Mouse (Mus musculus): ENCODE data around the gene Tfpt. TPM values are rescaled to one million over a fixed set of nuclear protein-coding genes. Genes with fewer than 3 reads are reported as not detected.

Tfpt gene
- polyA plus RNA-seq (2012): 3.1 and 3.3 TPM in 2 replicates

DNA sequence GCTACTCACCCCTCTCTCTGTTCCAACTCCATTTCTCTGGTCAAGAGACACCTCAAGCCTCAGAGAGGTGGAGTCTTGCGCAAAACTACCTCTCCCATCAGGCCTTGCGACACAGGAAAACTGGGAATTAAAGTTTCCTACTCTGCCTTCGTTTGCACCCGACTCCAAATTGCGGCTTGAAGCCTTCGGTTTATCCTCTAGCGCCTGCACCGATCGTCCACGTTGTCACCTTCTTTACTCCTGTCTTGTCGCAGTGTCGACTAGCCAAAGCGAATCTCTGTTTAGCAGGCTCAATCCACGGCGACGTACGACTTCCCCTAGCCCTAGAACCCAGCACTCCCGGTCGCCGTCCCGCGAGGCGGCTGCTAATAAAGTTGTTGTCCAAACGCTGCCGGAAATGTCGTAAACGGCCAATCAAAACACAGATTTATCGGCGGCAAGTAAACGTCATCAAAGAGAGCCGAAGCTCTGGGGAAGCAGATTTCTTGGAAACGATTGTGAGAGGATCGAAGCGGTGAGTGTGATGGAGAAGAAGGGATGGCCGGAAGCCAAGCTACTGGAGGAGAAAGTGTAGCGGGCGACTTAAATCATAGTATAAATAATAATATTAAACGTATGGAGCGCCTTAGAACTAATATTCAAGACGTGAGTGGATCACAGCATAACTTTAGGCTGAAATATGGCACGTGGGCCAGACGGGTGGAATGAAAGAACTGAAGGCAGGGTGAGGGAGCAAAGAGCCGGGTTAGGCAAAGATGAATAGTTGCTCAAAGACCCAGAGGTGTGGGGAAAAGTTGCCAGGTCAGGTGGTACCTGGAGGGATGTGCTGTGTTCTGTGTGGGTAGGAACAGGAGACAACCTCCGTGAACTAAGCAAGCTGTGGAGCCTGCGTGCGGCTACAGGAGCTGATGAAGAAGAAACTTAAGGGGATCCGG lies at the start of gene Tfpt, which contains the start of gene Prpf31:
Gene Tfpt, minus strand, starts transcription at position 387 of the 935 bp plus-strand sequence.
Gene Prpf31, plus strand, starts transcription at position 443 of the 935 bp plus-strand sequence.
- peaks cover 65% of the 10 kb centered on the region for H3K36me3 ChIP-seq (ENCODE audit: control insufficient read depth)
- H3K9me3 ChIP-seq (ENCODE audit: control insufficient read depth, low read length): no peaks in the 10 kb centered on the region
- H3K27me3 ChIP-seq (ENCODE audit: control insufficient read depth): no peaks in the 10 kb centered on the region
- TF ChIP-seq TAL1 (IDR thresholded peaks at IDR 0.05; ENCODE audit: low read length) (no peak), GATA1 (IDR thresholded peaks at IDR 0.05; ENCODE audit: low read length) (peak; percentile 49; the same call in 1 of the 2 replicates)
- H3K4me1 ChIP-seq (ENCODE audit: control insufficient read depth): peaks cover 32% of the 10 kb centered on the region
- H3K4me3 ChIP-seq (replicated peaks): peak within 1 kb of the TSS; percentile 77

DNA sequence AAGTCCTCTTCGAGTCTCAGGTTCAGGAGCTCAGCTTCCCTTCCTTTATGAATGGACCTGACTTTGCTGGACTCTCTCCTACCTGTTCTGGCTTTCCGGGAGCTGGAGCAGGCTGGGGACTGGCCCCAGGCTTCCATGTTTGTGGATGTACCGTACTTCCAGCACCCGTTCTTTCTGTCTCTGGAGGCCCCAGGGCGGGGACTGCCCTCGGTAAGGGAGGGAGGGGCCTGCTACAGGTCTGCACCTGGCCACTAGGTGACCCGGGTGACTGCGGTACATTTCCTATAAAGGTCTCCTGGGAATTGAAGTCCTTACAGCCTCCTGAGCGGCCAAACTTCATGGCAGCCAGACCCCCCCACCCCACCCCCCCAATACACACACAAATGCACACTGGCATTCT lies 47.6 kb upstream of the Tfpt start, which contains the start of gene Tmc4:
Gene Tmc4, minus strand, starts transcription at position 212 of the 400 bp plus-strand sequence.
- TF ChIP-seq GATA1 (IDR thresholded peaks at IDR 0.05; ENCODE audit: low read length) (no peak), TAL1 (IDR thresholded peaks at IDR 0.05; ENCODE audit: low read length) (no peak)
- H3K36me3 ChIP-seq (ENCODE audit: control insufficient read depth): no peaks in the 10 kb centered on the region; the same call in 1 of the 2 replicates

DNA sequence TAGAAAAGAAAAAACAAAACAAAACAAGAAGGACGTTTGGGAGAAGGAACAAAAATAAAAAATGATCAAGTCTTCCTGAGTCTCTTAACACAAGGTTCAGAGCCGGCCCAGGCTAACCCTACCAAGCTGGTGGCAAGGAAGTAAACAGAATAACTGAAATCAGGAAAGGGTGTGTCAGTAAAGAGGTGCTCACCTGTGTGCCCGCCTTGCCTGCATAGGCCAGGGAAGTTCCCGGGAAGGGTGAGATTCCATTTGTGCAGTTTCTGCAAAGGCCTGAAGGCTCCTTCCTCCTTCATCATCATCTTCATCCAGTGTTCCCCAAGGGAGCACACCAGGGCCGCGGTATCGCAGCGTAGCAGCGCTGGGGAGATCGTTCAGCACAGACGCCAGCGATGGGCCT lies 46.6 kb upstream of the Tfpt start:
- TF ChIP-seq GATA1 (IDR thresholded peaks at IDR 0.05; ENCODE audit: low read length) (no peak), TAL1 (IDR thresholded peaks at IDR 0.05; ENCODE audit: low read length) (no peak)
- Histone ChIP-seq H3K27me3 (ENCODE audit: control insufficient read depth) (no peaks in the 10 kb centered on the region), H3K9me3 (ENCODE audit: control insufficient read depth, low read length) (no peaks in the 10 kb centered on the region), H3K36me3 (ENCODE audit: control insufficient read depth) (no peaks in the 10 kb centered on the region; the same call in 1 of the 2 replicates), H3K4me1 (ENCODE audit: control insufficient read depth) (peaks cover 2% of the 10 kb centered on the region; the same call in 1 of the 2 replicates), H3K4me3 (replicated peaks) (no peak overlapping the region)

More for the DNA sequence above, 47.6 kb upstream of the Tfpt start, which contains the start of gene Tmc4:
- Histone ChIP-seq H3K4me1 (ENCODE audit: control insufficient read depth) (peaks cover 2% of the 10 kb centered on the region; the same call in 1 of the 2 replicates), H3K9me3 (ENCODE audit: control insufficient read depth, low read length) (no peaks in the 10 kb centered on the region), H3K4me3 (replicated peaks) (no peak within 1 kb of the TSS), H3K27me3 (ENCODE audit: control insufficient read depth) (no peaks in the 10 kb centered on the region)

DNA sequence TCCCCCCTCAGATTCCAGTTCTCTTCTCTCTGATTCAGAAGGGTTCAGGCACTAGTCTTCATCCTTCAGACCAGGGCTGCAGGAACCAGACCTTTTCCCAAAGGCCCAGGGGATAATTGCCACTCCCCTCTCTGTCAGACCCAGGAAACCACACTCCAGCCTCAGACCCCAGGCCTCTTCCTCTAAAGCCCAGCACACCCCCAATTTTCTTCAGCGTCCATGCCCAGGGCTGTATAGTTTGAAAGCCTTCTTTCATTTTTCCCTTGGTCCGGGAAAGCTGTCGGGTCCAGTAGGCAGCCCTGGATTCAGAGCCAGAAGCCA lies 45.5 kb upstream of the Tfpt start:
- TF ChIP-seq TAL1 (IDR thresholded peaks at IDR 0.05; ENCODE audit: low read length) (no peak), GATA1 (IDR thresholded peaks at IDR 0.05; ENCODE audit: low read length) (no peak)

DNA sequence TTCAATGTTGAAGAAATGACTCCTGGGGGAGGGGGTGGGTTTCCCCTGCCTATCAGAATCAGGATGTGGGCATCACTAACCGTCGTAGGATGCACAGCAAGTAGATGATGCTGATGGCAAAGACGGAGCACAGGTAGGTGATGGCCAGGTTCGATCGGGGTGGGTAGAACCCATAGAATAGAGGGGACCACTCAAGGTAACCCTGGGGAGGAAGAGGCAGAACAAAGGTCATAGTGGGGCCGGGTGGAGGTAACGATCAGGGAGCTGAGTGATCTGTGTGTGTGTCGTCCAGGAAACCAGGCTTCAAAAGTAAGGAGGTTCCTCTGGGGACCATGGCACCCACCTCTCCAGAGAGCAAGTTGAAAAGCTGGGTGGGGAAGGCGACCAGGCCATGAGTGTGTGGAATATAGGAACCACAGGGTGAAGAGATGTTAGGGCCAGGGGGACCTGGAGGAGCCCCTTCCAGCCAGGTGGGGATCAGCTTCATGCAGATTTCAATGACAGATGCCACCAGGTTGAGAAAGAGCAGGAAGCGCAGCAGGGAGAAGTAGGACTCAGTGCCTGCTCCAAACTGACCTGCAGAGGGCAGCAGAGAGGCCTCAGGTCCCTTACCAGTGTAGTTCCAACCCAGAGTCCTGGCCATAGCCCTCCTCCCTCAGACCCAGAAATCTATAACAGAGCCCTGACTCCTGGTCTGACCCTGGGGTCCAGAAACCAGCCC lies 44.9 kb upstream of the Tfpt start:
- Histone ChIP-seq H3K36me3 (ENCODE audit: control insufficient read depth) (no peaks in the 10 kb centered on the region; the same call in 1 of the 2 replicates), H3K4me1 (ENCODE audit: control insufficient read depth) (peaks cover 2% of the 10 kb centered on the region; the same call in 1 of the 2 replicates), H3K9me3 (ENCODE audit: control insufficient read depth, low read length) (no peaks in the 10 kb centered on the region), H3K27me3 (ENCODE audit: control insufficient read depth) (no peaks in the 10 kb centered on the region), H3K4me3 (replicated peaks) (no peak overlapping the region)
- TF ChIP-seq GATA1 (IDR thresholded peaks at IDR 0.05; ENCODE audit: low read length) (no peak), TAL1 (IDR thresholded peaks at IDR 0.05; ENCODE audit: low read length) (no peak)

More for the DNA sequence above, 45.5 kb upstream of the Tfpt start:
- Histone ChIP-seq H3K27me3 (ENCODE audit: control insufficient read depth) (no peaks in the 10 kb centered on the region), H3K36me3 (ENCODE audit: control insufficient read depth) (no peaks in the 10 kb centered on the region; the same call in 1 of the 2 replicates), H3K4me1 (ENCODE audit: control insufficient read depth) (peaks cover 2% of the 10 kb centered on the region; the same call in 1 of the 2 replicates), H3K9me3 (ENCODE audit: control insufficient read depth, low read length) (no peaks in the 10 kb centered on the region), H3K4me3 (replicated peaks) (no peak overlapping the region)

DNA sequence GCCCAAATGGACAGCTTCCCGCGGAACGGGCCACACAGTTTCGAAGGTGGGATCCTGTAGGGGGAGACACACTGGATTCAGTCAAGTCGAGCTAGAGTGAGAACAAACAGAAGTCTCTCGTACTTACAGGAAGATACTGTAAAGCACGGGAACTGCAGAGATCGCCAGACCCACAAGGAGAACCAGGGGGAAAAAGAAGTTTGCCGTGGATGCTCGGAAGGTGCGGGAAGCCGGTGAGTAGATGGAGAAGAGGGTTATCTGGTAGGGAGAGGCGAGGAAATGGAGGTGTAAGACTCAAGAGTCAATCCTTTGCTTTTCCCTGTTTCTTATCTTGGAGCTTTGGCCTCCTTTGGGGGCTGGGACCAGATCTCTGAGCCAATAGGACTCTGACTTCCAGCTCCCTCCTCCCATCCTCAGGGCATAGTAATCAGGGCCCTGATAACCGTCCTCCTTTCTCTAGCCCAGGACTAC lies 37.2 kb upstream of the Tfpt start:
- Histone ChIP-seq H3K4me3 (replicated peaks) (peak overlapping the region; percentile 76), H3K9me3 (ENCODE audit: control insufficient read depth, low read length) (no peaks in the 10 kb centered on the region), H3K27me3 (ENCODE audit: control insufficient read depth) (no peaks in the 10 kb centered on the region), H3K36me3 (ENCODE audit: control insufficient read depth) (peaks cover 19% of the 10 kb centered on the region), H3K4me1 (ENCODE audit: control insufficient read depth) (peaks cover 42% of the 10 kb centered on the region)
- TF ChIP-seq TAL1 (IDR thresholded peaks at IDR 0.05; ENCODE audit: low read length) (no peak), GATA1 (IDR thresholded peaks at IDR 0.05; ENCODE audit: low read length) (no peak)

DNA sequence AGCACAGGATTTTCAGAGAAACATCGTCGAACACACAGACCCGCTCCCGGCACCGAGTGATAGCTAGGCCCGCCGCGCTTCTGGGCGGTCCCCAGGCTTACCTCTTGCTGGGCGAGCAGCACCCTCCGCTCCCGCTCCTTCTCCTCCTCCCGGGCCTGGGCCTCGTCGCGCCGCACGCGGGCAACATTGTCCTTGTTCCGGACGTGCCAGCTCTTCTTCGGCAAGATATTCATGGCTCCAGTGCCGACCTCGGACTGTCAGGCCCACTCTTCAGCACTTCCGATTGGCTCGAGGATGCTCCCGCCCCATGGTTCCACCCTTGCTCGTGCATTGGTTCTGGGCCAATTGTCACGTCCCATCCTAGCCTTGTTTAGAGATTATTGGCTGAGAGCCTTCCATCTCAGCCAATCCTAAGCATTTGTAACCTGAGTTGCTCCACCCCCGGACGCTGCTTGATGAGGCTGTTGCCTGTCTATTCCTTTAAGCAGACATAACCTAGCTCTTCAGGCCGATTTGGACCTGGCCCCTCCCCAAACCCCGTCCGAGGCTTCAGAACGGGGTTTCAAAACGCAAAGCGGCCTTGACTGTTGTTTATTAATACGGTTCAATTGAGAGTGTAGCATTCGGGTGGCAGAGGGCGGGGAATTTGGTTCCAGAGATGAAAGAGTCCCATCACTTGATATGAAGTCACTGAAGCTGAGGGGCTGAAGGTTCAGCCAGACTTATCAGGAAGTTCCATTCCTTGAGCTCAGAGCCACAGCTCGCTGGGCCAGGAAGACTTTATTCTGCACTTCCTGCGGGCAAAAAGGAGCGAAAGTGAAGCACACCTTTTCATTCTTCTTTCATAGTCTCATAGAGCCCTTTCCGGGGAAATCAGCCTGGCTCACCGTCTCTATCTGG lies 35.7 kb upstream of the Tfpt start, which contains the start of gene Leng1:
Gene Leng1, minus strand, starts transcription at position 626 of the 900 bp plus-strand sequence.
- no peaks in the 10 kb centered on the region for H3K27me3 ChIP-seq (ENCODE audit: control insufficient read depth)
- H3K36me3 ChIP-seq (ENCODE audit: control insufficient read depth): peaks cover 34% of the 10 kb centered on the region
- no peaks in the 10 kb centered on the region for H3K9me3 ChIP-seq (ENCODE audit: control insufficient read depth, low read length)
- peak within 1 kb of the TSS; percentile 76 for H3K4me3 ChIP-seq (replicated peaks)
- no peak for TF ChIP-seq TAL1 (IDR thresholded peaks at IDR 0.05; ENCODE audit: low read length)
- no peak for TF ChIP-seq GATA1 (IDR thresholded peaks at IDR 0.05; ENCODE audit: low read length)
- peaks cover 42% of the 10 kb centered on the region for H3K4me1 ChIP-seq (ENCODE audit: control insufficient read depth)
